Mouse (Mus musculus): ENCODE data around the gene Ldb1. TPM values are rescaled to one million over a fixed set of nuclear protein-coding genes. Genes with fewer than 3 reads are reported as not detected.
A peak's percentile ranks its signal among the peaks of the same experiment; 100 is the strongest.

Gene Ldb1
- total and polyA plus RNA-seq, 3 experiments, result 56.9 to 120 (median 67.6) TPM

GRCm38 (mm10) chr19:46030196-46030983, 14.6 kb downstream of the Ldb1 start:
- TF ChIP-seq PAX5 (IDR thresholded peaks at IDR 0.05; ENCODE audit: low read length), result no peak
- TF ChIP-seq ZKSCAN1 (IDR thresholded peaks at IDR 0.05; ENCODE audit: borderline replicate concordance, low read depth, low read length), result no peak
- TF ChIP-seq POLR2AphosphoS2 (IDR thresholded peaks at IDR 0.05; ENCODE audit: low read depth, low read length), result peak; percentile 68; the same call in 1 of the 2 replicates
- no peak for TF ChIP-seq E2F4 (IDR thresholded peaks at IDR 0.05; ENCODE audit: insufficient replicate concordance, low read depth, low read length)
- no peak for TF ChIP-seq ZC3H11A (IDR thresholded peaks at IDR 0.05; ENCODE audit: low read depth, low read length)
- H3K79me2 ChIP-seq (replicated peaks; ENCODE audit: control insufficient read depth, extremely low read depth, insufficient read depth, poor library complexity, severe bottlenecking), result no peaks in the 10 kb centered on the region
- H3K9me3 ChIP-seq (replicated peaks; ENCODE audit: low read length), result peaks cover 9% of the 10 kb centered on the region
- H3K9ac ChIP-seq (ENCODE audit: insufficient read depth, low read depth), result no peak overlapping the region
- H3K4me3 ChIP-seq (replicated peaks in 1 of 3; ENCODE audit: low read depth in 2 of 3, low read length in 2 of 3, poor library complexity in 1 of 3), result no peak overlapping the region
- no peak overlapping the region for H3K27ac ChIP-seq (ENCODE audit: insufficient read depth, low read depth)
- dilution Hi-C loops (cut with MboI; ENCODE audit: extremely low pct_ligation_motif_present, extremely low pct_unique_long_range_greater_than_20kb, low sequenced_read_pairs), result no loop called here
- H3K4me1 ChIP-seq (ENCODE audit: control insufficient read depth in 1 of 2, insufficient read depth in 2 of 2), result no peaks in the 10 kb centered on the region
- no peak overlapping the region for H3K4me2 ChIP-seq (ENCODE audit: insufficient read depth, low read depth, poor library complexity, severe bottlenecking)
- peaks cover 39 to 54% of the 10 kb centered on the region in 2 experiments for H3K36me3 ChIP-seq (replicated peaks in 1 of 2; ENCODE audit: control insufficient read depth in 1 of 2, insufficient read depth in 1 of 2, low read length in 1 of 2)
- no peaks in the 10 kb centered on the region for H3K27me3 ChIP-seq (replicated peaks)
- no peak for DNase-seq (ENCODE audit: extremely low read depth)
- in situ Hi-C loops (cut with MboI; ENCODE audit: low pct_ligation_motif_present, low pct_unique_long_range_greater_than_20kb, low sequenced_read_pairs), result no loop called here

GRCm38 (mm10) chr19:46029652-46030051, 15.4 kb downstream of the Ldb1 start:
- dilution Hi-C loops (cut with MboI; ENCODE audit: extremely low pct_ligation_motif_present, extremely low pct_unique_long_range_greater_than_20kb, low sequenced_read_pairs), result no loop called here
- H3K9me3 ChIP-seq (replicated peaks; ENCODE audit: low read length), result peaks cover 9% of the 10 kb centered on the region
- H3K27ac ChIP-seq (ENCODE audit: insufficient read depth, low read depth), result no peak overlapping the region
- H3K4me3 ChIP-seq (replicated peaks in 1 of 3; ENCODE audit: low read depth in 2 of 3, low read length in 2 of 3, poor library complexity in 1 of 3), result no peak overlapping the region
- H3K36me3 ChIP-seq (replicated peaks in 1 of 2; ENCODE audit: control insufficient read depth in 1 of 2, insufficient read depth in 1 of 2, low read length in 1 of 2), result peaks cover 32 to 47% of the 10 kb centered on the region in 2 experiments
- H3K79me2 ChIP-seq (replicated peaks; ENCODE audit: control insufficient read depth, extremely low read depth, insufficient read depth, poor library complexity, severe bottlenecking), result no peaks in the 10 kb centered on the region
- H3K9ac ChIP-seq (ENCODE audit: insufficient read depth, low read depth), result no peak overlapping the region
- no peak for TF ChIP-seq EP300 (IDR thresholded peaks at IDR 0.05; ENCODE audit: low read length)
- TF ChIP-seq MAFK (IDR thresholded peaks at IDR 0.05; ENCODE audit: insufficient replicate concordance, low read length), result no peak
- TF ChIP-seq E2F4 (IDR thresholded peaks at IDR 0.05; ENCODE audit: insufficient replicate concordance, low read depth, low read length), result no peak
- TF ChIP-seq ZKSCAN1 (IDR thresholded peaks at IDR 0.05; ENCODE audit: borderline replicate concordance, low read depth, low read length), result no peak
- TF ChIP-seq ELF1 (IDR thresholded peaks at IDR 0.05; ENCODE audit: low read depth, low read length), result no peak
- no peak for TF ChIP-seq POLR2A (IDR thresholded peaks at IDR 0.05; ENCODE audit: low read depth, low read length)
- no peak for TF ChIP-seq KAT2A (IDR thresholded peaks at IDR 0.05; ENCODE audit: insufficient replicate concordance, low read length)
- H3K4me2 ChIP-seq (ENCODE audit: insufficient read depth, low read depth, poor library complexity, severe bottlenecking), result no peak overlapping the region
- DNase-seq (ENCODE audit: extremely low read depth), result no peak
- in situ Hi-C loops (cut with MboI; ENCODE audit: low pct_ligation_motif_present, low pct_unique_long_range_greater_than_20kb, low sequenced_read_pairs), result no loop called here
- H3K4me1 ChIP-seq (ENCODE audit: control insufficient read depth in 1 of 2, insufficient read depth in 2 of 2), result no peaks in the 10 kb centered on the region
- no peaks in the 10 kb centered on the region for H3K27me3 ChIP-seq (replicated peaks)

GRCm38 (mm10) chr19:46028747-46029320, 16.2 kb downstream of the Ldb1 start:
- Histone ChIP-seq H3K27ac (ENCODE audit: insufficient read depth, low read depth) (no peak overlapping the region), H3K9me3 (replicated peaks; ENCODE audit: low read length) (peaks cover 9% of the 10 kb centered on the region), H3K79me2 (replicated peaks; ENCODE audit: control insufficient read depth, extremely low read depth, insufficient read depth, poor library complexity, severe bottlenecking) (no peaks in the 10 kb centered on the region), H3K4me3 (replicated peaks in 1 of 3; ENCODE audit: low read depth in 2 of 3, low read length in 2 of 3, poor library complexity in 1 of 3) (no peak overlapping the region), H3K4me2 (ENCODE audit: insufficient read depth, low read depth, poor library complexity, severe bottlenecking) (no peak overlapping the region), H3K4me1 (ENCODE audit: control insufficient read depth in 1 of 2, insufficient read depth in 2 of 2) (no peaks in the 10 kb centered on the region), H3K9ac (ENCODE audit: insufficient read depth, low read depth) (no peak overlapping the region), H3K36me3 (replicated peaks in 1 of 2; ENCODE audit: control insufficient read depth in 1 of 2, insufficient read depth in 1 of 2, low read length in 1 of 2) (peaks cover 23 to 39% of the 10 kb centered on the region in 2 experiments), H3K27me3 (replicated peaks) (no peaks in the 10 kb centered on the region)
- dilution Hi-C loops (cut with MboI; ENCODE audit: extremely low pct_ligation_motif_present, extremely low pct_unique_long_range_greater_than_20kb, low sequenced_read_pairs) (no loop called here), in situ Hi-C loops (cut with MboI; ENCODE audit: low pct_ligation_motif_present, low pct_unique_long_range_greater_than_20kb, low sequenced_read_pairs) (no loop called here)
- TF ChIP-seq SMC3 (IDR thresholded peaks at IDR 0.05; ENCODE audit: low read depth, low read length) (peak; percentile 22), USF2 (conservative IDR thresholded peaks at IDR 0.05; ENCODE audit: low read depth, low read length) (no peak), POLR2A (IDR thresholded peaks at IDR 0.05; ENCODE audit: low read depth, low read length) (no peak), RAD21 (IDR thresholded peaks at IDR 0.05; ENCODE audit: low read depth, low read length) (peak; percentile 41), POLR2AphosphoS2 (IDR thresholded peaks at IDR 0.05; ENCODE audit: low read depth, low read length) (no peak), CTCF (conservative IDR thresholded peaks at IDR 0.05 in 1 of 2, IDR thresholded peaks at IDR 0.05 in 1 of 2; ENCODE audit: low read depth in 2 of 2, low read length in 2 of 2) (peak in 1 of 2 experiments; percentile 49; a peak in 3 of 4 replicates), BHLHE40 (IDR thresholded peaks at IDR 0.05; ENCODE audit: low read depth, low read length) (no peak)
- DNase-seq (ENCODE audit: extremely low read depth), result no peak
